Mouse (Mus musculus) liver, adult 2 months (tissue): Measurements from ENCODE around the gene Mrps18b. TPM values are rescaled to one million over a fixed set of nuclear protein-coding genes. Genes with fewer than 3 reads are reported as not detected.

ENCODE experiments used
- DNase-seq: peaks from one replicate; pipeline ENCODE4 v3.0.0-alpha.2; 2011; ENCODE audit warnings: low read depth, low spot score; ENCODE audit errors: extremely low read depth
- H3K27ac ChIP-seq: fragments of 200-500 bp; replicated peaks from 2 replicates; pipeline ENCODE4 v1.5.1; 2012; ENCODE audit warnings: low read depth, mild to moderate bottlenecking, control low read depth, inconsistent platforms, low read length; ENCODE audit not compliant: insufficient read depth
- H3K27me3 ChIP-seq: fragments of 200-500 bp; 2 replicates; pipeline ENCODE4 v1.6.1; 2012; ENCODE audit warnings: mild to moderate bottlenecking, moderate library complexity, low read length, inconsistent platforms; ENCODE audit not compliant: control insufficient read depth, insufficient read depth
- H3K36me3 ChIP-seq: fragments of 200-500 bp; 2 replicates; pipeline ENCODE4 v1.6.1; 2012; ENCODE audit warnings: low read length, inconsistent platforms; ENCODE audit not compliant: control insufficient read depth, insufficient read depth
- H3K4me1 ChIP-seq: fragments of 200-500 bp; 2 replicates; pipeline ENCODE4 v1.6.1; 2011; ENCODE audit warnings: low read length; ENCODE audit not compliant: control insufficient read depth, insufficient read depth
- H3K4me3 ChIP-seq: fragments of 200-500 bp; 2 replicates; pipeline ENCODE4 v1.5.1; 2011; ENCODE audit warnings: low read depth, mild to moderate bottlenecking, control low read depth, low read length, moderate library complexity; ENCODE audit not compliant: insufficient read depth
- H3K79me2 ChIP-seq: fragments of 200-500 bp; 2 replicates; pipeline ENCODE4 v1.6.1; 2012; ENCODE audit warnings: inconsistent platforms, mild to moderate bottlenecking, low read length, moderate library complexity; ENCODE audit not compliant: control insufficient read depth, insufficient read depth
- H3K9ac ChIP-seq: fragments of 200-500 bp; 2 replicates; pipeline ENCODE4 v1.6.1; 2012; ENCODE audit warnings: low read depth, mild to moderate bottlenecking, control low read depth, inconsistent platforms, low read length
- CTCF ChIP-seq: fragments of 200-500 bp; IDR thresholded peaks from 2 replicates; pipeline ENCODE4 v1.5.1; 2011; ENCODE audit warnings: low read depth, low read length, control low read depth
- POLR2A ChIP-seq: fragments of 200-500 bp; IDR thresholded peaks from 2 replicates; pipeline ENCODE4 v1.6.1; 2011; ENCODE audit warnings: low read length, control low read depth; ENCODE audit not compliant: insufficient read depth; ENCODE audit errors: extremely low read depth
- WGBS: fragments of 180-500 bp; shearing (Covaris S2); methylation state at CpG from one replicate; pipeline ENCODE4 v1.1.7; 2018; 5-methylcytosine and 5-hydroxymethylcytosine counted together
- polyA plus RNA-seq: library from polyadenylated mRNA; depleted of rRNA; stranded (reverse); fragments of >200 nt; gene quantifications from 2 replicates; pipeline ENCODE4 v1.2.3, GENCODE M21; 2012; rRNA removed
- total RNA-seq: library from RNA; depleted of rRNA; stranded (reverse); fragments of >200 nt; gene quantifications from 2 replicates; pipeline ENCODE4 v1.2.3, GENCODE M21; 2014; rRNA removed

Gene Mrps18b
- total and polyA plus RNA-seq, 2 experiments, result 41.1 to 106 TPM

- 47% methylated on average over 10 of the region's 10 CpGs for WGBS
- H3K4me1 ChIP-seq, result peaks cover 4% of the 10 kb centered on the region; the same call in 1 of the 2 replicates
- H3K27me3 ChIP-seq, result peaks cover 6% of the 10 kb centered on the region; the same call in 1 of the 2 replicates
- H3K79me2 ChIP-seq, result no peaks in the 10 kb centered on the region
- 0 out of 2 replicates have a peak overlapping the region, but pooled peaks have one; percentile 77 for H3K4me3 ChIP-seq
- no peak overlapping the region for H3K27ac ChIP-seq
- DNase-seq, result no peak
- TF ChIP-seq CTCF (no peak), POLR2A (no peak)
- no peaks in the 10 kb centered on the region for H3K36me3 ChIP-seq
- H3K9ac ChIP-seq, result no peak overlapping the region
These were observed 51.3 kb downstream of the Mrps18b start for GRCm38 (mm10) chr17:35864832-35865353.

GRCm38 (mm10) chr17:35861198-35861857, 54.9 kb downstream of the Mrps18b start, which contains the start of gene Nrm:
Gene Nrm (plus strand): TSS chr17:35861318.
- H3K4me3 ChIP-seq, result peak within 1 kb of the TSS; percentile 96
- H3K9ac ChIP-seq, result peak within 1 kb of the TSS; percentile 83
- peaks cover 2% of the 10 kb centered on the region; the same call in 1 of the 2 replicates for H3K4me1 ChIP-seq
- peaks cover 6% of the 10 kb centered on the region; the same call in 1 of the 2 replicates for H3K27me3 ChIP-seq
- H3K36me3 ChIP-seq, result no peaks in the 10 kb centered on the region
- DNase-seq, result peak; percentile 68
- H3K79me2 ChIP-seq, result no peaks in the 10 kb centered on the region
- peak within 1 kb of the TSS; percentile 35; the same call in 1 of the 2 replicates for H3K27ac ChIP-seq
- WGBS, result 1% methylated on average over 47 of the region's 47 CpGs
- TF ChIP-seq POLR2A, result no peak
- peak; percentile 68 for TF ChIP-seq CTCF

- peak overlapping the region; percentile 96; the same call in 1 of the 2 replicates for H3K4me3 ChIP-seq
- peaks cover 5% of the 10 kb centered on the region; the same call in 1 of the 2 replicates for H3K27me3 ChIP-seq
- no peak overlapping the region for H3K9ac ChIP-seq
- TF ChIP-seq CTCF (no peak), POLR2A (no peak)
- no peaks in the 10 kb centered on the region; the same call in 1 of the 2 replicates for H3K4me1 ChIP-seq
- no peaks in the 10 kb centered on the region for H3K79me2 ChIP-seq
- H3K27ac ChIP-seq, result no peak overlapping the region
- DNase-seq, result no peak
- WGBS, result 8% methylated on average over 12 of the region's 12 CpGs
- H3K36me3 ChIP-seq, result no peaks in the 10 kb centered on the region
These were observed 55.4 kb downstream of the Mrps18b start for GRCm38 (mm10) chr17:35860831-35861197.

Other genes starting within 250 kb of the Mrps18b start
- gene Vars2, start 248.8 kb downstream of the Mrps18b start, total RNA-seq, result 6.6 and 11.1 TPM in 2 replicates
- 22.6 and 29.6 TPM in 2 replicates for gene Vars2, start 248.8 kb downstream of the Mrps18b start, polyA plus RNA-seq
- 16.4 and 17.4 TPM in 2 replicates for gene Gtf2h4, start 242.7 kb downstream of the Mrps18b start, total RNA-seq
- 24.8 and 29.8 TPM in 2 replicates for gene Gtf2h4, start 242.7 kb downstream of the Mrps18b start, polyA plus RNA-seq
- gene Ddr1, start 211.8 kb downstream of the Mrps18b start, total RNA-seq, result 0.55 and 1.4 TPM in 2 replicates
- gene Ddr1, start 211.8 kb downstream of the Mrps18b start, polyA plus RNA-seq, result 0.98 and 1.5 TPM in 2 replicates
- gene Ier3, start 94.7 kb downstream of the Mrps18b start, total RNA-seq, result 0.92 and 0.94 TPM in 2 replicates
- 0.91 and 1.6 TPM in 2 replicates for gene Ier3, start 94.7 kb downstream of the Mrps18b start, polyA plus RNA-seq
- 18.0 and 19.5 TPM in 2 replicates for gene Flot1, start 93.2 kb downstream of the Mrps18b start, total RNA-seq
- gene Flot1, start 93.2 kb downstream of the Mrps18b start, polyA plus RNA-seq, result 19.6 and 26.7 TPM in 2 replicates
- gene Tubb5, start 78.1 kb downstream of the Mrps18b start, total RNA-seq, result 37.5 and 67.3 TPM in 2 replicates
- gene Tubb5, start 78.1 kb downstream of the Mrps18b start, polyA plus RNA-seq, result 56.4 and 62.2 TPM in 2 replicates
- gene Mdc1, start 74.9 kb downstream of the Mrps18b start, total RNA-seq, result 3.0 and 3.5 TPM in 2 replicates
- 1.7 and 2.4 TPM in 2 replicates for gene Mdc1, start 74.9 kb downstream of the Mrps18b start, polyA plus RNA-seq
- 0.18 and 2.4 TPM in 2 replicates for gene Nrm, start 55.1 kb downstream of the Mrps18b start, total RNA-seq
- 1.4 and 2.4 TPM in 2 replicates for gene Nrm, start 55.1 kb downstream of the Mrps18b start, polyA plus RNA-seq
- 2.0 and 3.8 TPM in 2 replicates for gene Ppp1r18, start 50.8 kb downstream of the Mrps18b start, total RNA-seq
- gene Ppp1r18, start 50.8 kb downstream of the Mrps18b start, polyA plus RNA-seq, result 4.7 and 5.5 TPM in 2 replicates
- 18.5 and 25.8 TPM in 2 replicates for gene Dhx16, start 36.6 kb downstream of the Mrps18b start, total RNA-seq
- gene Dhx16, start 36.6 kb downstream of the Mrps18b start, polyA plus RNA-seq, result 41.4 and 52.2 TPM in 2 replicates
- 4.9 and 7.0 TPM in 2 replicates for gene 2310061I04Rik, start 19.0 kb downstream of the Mrps18b start, total RNA-seq
- gene 2310061I04Rik, start 19.0 kb downstream of the Mrps18b start, polyA plus RNA-seq, result 35.3 and 37.4 TPM in 2 replicates
- 12.1 and 12.8 TPM in 2 replicates for gene Atat1, start 6.3 kb downstream of the Mrps18b start, total RNA-seq
- gene Atat1, start 6.3 kb downstream of the Mrps18b start, polyA plus RNA-seq, result 37.4 and 47.5 TPM in 2 replicates
- 14.6 and 14.7 TPM in 2 replicates for gene Ppp1r10, start within 50 bp of the Mrps18b start, total RNA-seq
- gene Ppp1r10, start within 50 bp of the Mrps18b start, polyA plus RNA-seq, result 15.8 and 30.0 TPM in 2 replicates
- 24.1 and 24.6 TPM in 2 replicates for gene Abcf1, start 53.4 kb upstream of the Mrps18b start, total RNA-seq
- gene Abcf1, start 53.4 kb upstream of the Mrps18b start, polyA plus RNA-seq, result 41.1 and 43.2 TPM in 2 replicates
- gene Gnl1, start 63.5 kb upstream of the Mrps18b start, total RNA-seq, result 8.8 and 9.3 TPM in 2 replicates
- 8.4 and 8.9 TPM in 2 replicates for gene Gnl1, start 63.5 kb upstream of the Mrps18b start, polyA plus RNA-seq
- gene Prr3, start 63.8 kb upstream of the Mrps18b start, total RNA-seq, result 1.8 and 2.9 TPM in 2 replicates
- 5.0 and 8.3 TPM in 2 replicates for gene Prr3, start 63.8 kb upstream of the Mrps18b start, polyA plus RNA-seq
- gene H2-T24, start 104.2 kb upstream of the Mrps18b start, total RNA-seq, result 4.9 and 5.3 TPM in 2 replicates
- 1.9 and 2.1 TPM in 2 replicates for gene H2-T24, start 104.2 kb upstream of the Mrps18b start, polyA plus RNA-seq
- 291 and 323 TPM in 2 replicates for gene H2-T23, start 116.5 kb upstream of the Mrps18b start, total RNA-seq
- gene H2-T23, start 116.5 kb upstream of the Mrps18b start, polyA plus RNA-seq, result 423 and 492 TPM in 2 replicates
- 115 and 138 TPM in 2 replicates for gene H2-T22, start 126.4 kb upstream of the Mrps18b start, total RNA-seq
- 98.2 and 110 TPM in 2 replicates for gene H2-T22, start 126.4 kb upstream of the Mrps18b start, polyA plus RNA-seq
- gene Gm6034, start 126.6 kb upstream of the Mrps18b start, total RNA-seq, result 0.09 TPM in 1 of 2 replicates, not detected in the other
- 0.05 and 0.06 TPM in 2 replicates for gene Gm6034, start 126.6 kb upstream of the Mrps18b start, polyA plus RNA-seq
- 0.13 TPM in 1 of 2 replicates, not detected in the other for gene Gm11127, start 142.0 kb upstream of the Mrps18b start, total RNA-seq
- gene Gm11127, start 142.0 kb upstream of the Mrps18b start, polyA plus RNA-seq, result 0.06 TPM in 1 of 2 replicates, not detected in the other
- 0.18 and 0.47 TPM in 2 replicates for gene Gm19684, start 205.3 kb upstream of the Mrps18b start, total RNA-seq
- 0.10 and 0.11 TPM in 2 replicates for gene Gm19684, start 205.3 kb upstream of the Mrps18b start, polyA plus RNA-seq
- not detected in 2 replicates for gene Gm7030, start 213.0 kb upstream of the Mrps18b start, total RNA-seq
- gene Gm7030, start 213.0 kb upstream of the Mrps18b start, polyA plus RNA-seq, result not detected in 2 replicates